Mouse (Mus musculus): ENCODE measurements around the gene 1700022I11Rik. TPM values are rescaled to one million over a fixed set of nuclear protein-coding genes. Genes with fewer than 3 reads are reported as not detected.
"Not testable (repeated sequence)": the region's sequence is repeated elsewhere in the genome, so short reads cannot be mapped to it uniquely, and the experiment has no call there.

Gene 1700022I11Rik
- polyA plus RNA-seq, 1 experiment: not detected

DNA sequence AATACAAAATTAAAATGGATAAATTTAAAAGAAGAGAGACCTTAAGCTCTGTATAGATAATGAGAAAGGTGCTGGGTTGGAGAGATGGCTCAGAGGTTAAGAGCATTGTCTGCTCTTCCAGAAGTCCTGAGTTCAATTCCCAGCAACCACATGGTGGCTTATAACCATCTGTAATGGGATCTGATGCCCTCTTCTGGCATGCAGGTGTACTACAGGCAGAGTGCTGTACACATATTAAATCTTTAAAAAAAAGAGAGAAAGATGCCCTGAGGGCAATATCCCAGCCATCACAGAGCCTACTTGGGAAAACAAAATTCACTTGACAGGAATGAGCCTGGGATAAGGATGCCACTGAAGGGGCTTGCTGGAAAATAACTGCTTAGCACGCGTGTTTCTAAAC, 5.9 kb upstream of the 1700022I11Rik start:
- no peak overlapping the region for H3K27ac ChIP-seq (ENCODE audit: control insufficient read depth, insufficient read depth, low read length)
- H3K4me1 ChIP-seq (replicated peaks; ENCODE audit: control insufficient read depth, insufficient read depth, low read length): no peaks in the 10 kb centered on the region; the same call in 1 of the 2 replicates
- WGBS: 97% methylated on average over 2 of the region's 2 CpGs
- H3K36me3 ChIP-seq (ENCODE audit: control insufficient read depth, insufficient read depth, low read length): no peaks in the 10 kb centered on the region
- no peak for DNase-seq
- H3K27me3 ChIP-seq (ENCODE audit: control insufficient read depth, insufficient read depth, low read length): no peaks in the 10 kb centered on the region
- H3K4me3 ChIP-seq (ENCODE audit: control insufficient read depth, insufficient read depth, low read length): no peak overlapping the region
- no peak for TF ChIP-seq POLR2A (IDR thresholded peaks at IDR 0.05; ENCODE audit: control insufficient read depth, extremely low read depth, insufficient read depth, low read length, poor library complexity)
- TF ChIP-seq CTCF (IDR thresholded peaks at IDR 0.05; ENCODE audit: borderline replicate concordance, control insufficient read depth, extremely low read depth, insufficient read depth, low read length, poor library complexity): no peak

DNA sequence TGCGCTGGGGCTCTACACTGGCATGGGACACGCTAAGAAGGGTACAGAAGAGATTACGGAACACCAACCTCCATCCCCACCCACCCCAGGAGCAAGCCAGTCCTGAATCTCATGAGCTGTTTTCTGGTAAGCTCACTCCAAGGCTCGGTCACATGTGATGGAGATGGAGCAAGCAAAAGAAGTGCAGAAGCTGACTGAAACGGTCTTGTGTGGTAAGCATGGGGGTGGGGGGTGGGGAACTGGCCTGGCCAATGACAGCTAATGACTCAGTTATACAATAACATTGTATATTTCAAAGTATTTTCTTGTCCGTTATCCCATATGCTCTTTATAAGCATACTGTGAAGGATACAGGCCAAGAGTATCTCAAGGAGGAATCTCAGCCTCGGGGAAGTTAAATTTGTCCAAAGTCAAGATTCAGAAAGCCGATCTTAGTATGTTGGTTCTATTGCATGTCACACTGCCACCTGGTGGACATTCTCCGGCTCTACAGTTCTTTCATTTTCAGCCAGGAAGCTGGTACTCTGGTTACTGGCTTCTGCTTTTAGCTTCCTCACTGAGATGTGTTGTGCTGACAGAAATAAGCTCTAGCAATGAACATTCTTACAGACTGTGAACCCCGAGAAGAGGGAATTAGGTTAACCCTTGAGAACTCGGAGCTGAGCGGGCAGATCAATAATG, 4.2 kb upstream of the 1700022I11Rik start:
- H3K27ac ChIP-seq (ENCODE audit: control insufficient read depth, insufficient read depth, low read length): no peak overlapping the region
- H3K27me3 ChIP-seq (ENCODE audit: control insufficient read depth, insufficient read depth, low read length): no peaks in the 10 kb centered on the region
- DNase-seq: peak; percentile 45
- H3K4me1 ChIP-seq (replicated peaks; ENCODE audit: control insufficient read depth, insufficient read depth, low read length): no peaks in the 10 kb centered on the region; the same call in 1 of the 2 replicates
- no peak overlapping the region for H3K4me3 ChIP-seq (ENCODE audit: control insufficient read depth, insufficient read depth, low read length)
- no peak for TF ChIP-seq CTCF (IDR thresholded peaks at IDR 0.05; ENCODE audit: borderline replicate concordance, control insufficient read depth, extremely low read depth, insufficient read depth, low read length, poor library complexity)
- no peak for TF ChIP-seq POLR2A (IDR thresholded peaks at IDR 0.05; ENCODE audit: control insufficient read depth, extremely low read depth, insufficient read depth, low read length, poor library complexity)
- no peaks in the 10 kb centered on the region for H3K36me3 ChIP-seq (ENCODE audit: control insufficient read depth, insufficient read depth, low read length)
- 20% methylated on average over 12 of the region's 12 CpGs for WGBS

DNA sequence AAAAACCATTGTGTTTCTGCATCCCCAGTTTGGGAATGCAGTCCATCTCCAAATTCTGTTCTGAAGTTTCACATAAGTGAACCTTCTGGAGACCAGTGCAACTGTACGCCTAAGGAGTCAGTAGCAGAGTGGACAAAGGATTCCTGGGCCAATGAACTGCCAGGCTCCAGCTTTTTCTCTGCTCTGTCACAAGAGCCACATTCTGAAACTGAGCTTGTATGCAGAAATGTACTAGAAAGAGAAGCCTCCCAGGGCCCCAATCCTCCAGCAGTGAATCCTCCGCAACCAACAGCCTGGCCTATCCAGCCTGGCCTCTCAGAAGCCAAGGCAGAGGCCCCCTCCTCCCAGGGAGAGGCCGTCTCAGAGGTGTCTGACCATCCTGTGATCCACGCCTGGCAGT, 3.5 kb downstream of the 1700022I11Rik start:
- H3K36me3 ChIP-seq (ENCODE audit: control insufficient read depth, insufficient read depth, low read length): no peaks in the 10 kb centered on the region
- no peaks in the 10 kb centered on the region for H3K27me3 ChIP-seq (ENCODE audit: control insufficient read depth, insufficient read depth, low read length)
- DNase-seq: no peak
- no peak overlapping the region for H3K27ac ChIP-seq (ENCODE audit: control insufficient read depth, insufficient read depth, low read length)
- WGBS: 96% methylated on average over 4 of the region's 4 CpGs
- TF ChIP-seq POLR2A (IDR thresholded peaks at IDR 0.05; ENCODE audit: control insufficient read depth, extremely low read depth, insufficient read depth, low read length, poor library complexity) (no peak), CTCF (IDR thresholded peaks at IDR 0.05; ENCODE audit: borderline replicate concordance, control insufficient read depth, extremely low read depth, insufficient read depth, low read length, poor library complexity) (no peak)
- no peaks in the 10 kb centered on the region for H3K4me1 ChIP-seq (replicated peaks; ENCODE audit: control insufficient read depth, insufficient read depth, low read length)
- H3K4me3 ChIP-seq (ENCODE audit: control insufficient read depth, insufficient read depth, low read length): no peak overlapping the region

DNA sequence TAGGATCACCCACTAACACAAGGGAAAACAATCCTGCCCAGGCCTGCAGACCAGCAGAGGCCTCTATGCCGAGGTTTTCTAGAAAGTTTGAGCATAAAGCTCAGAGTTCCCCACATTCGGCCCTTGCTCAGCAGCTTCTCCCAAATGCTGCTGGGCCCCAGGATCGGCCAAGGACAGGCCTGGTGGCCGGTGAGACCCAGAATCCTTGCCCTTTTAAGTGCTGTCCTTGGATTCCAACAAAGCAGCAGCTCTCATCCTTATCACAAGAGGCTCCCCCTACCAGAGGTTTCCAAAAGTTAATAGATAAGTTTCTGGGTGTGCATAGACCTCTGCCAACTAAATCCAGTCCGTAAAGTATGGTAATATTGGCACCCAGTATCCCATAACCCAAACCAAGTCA, 4.5 kb downstream of the 1700022I11Rik start:
- H3K27ac ChIP-seq (ENCODE audit: control insufficient read depth, insufficient read depth, low read length): no peak overlapping the region
- 94% methylated on average over 5 of the region's 5 CpGs for WGBS

DNA sequence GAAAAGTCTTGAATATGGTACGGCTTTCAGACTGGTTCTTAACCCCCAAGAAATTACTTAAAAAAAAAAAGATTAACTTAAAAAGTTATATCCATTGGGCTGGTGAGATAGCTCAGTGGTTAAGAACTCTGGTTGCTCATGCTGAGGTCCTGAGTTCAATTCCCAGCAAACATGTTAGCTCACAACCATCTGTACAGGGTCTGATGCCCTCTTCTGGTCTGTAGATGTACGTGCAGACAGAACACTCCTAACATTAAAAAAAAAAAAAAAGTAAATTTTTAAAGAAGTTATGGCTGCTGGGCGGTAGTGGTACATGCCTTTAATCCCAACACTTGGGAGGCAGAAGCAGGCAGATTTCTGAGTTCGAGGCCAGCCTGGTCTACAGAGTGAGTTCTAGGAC, 8.7 kb downstream of the 1700022I11Rik start:
- H3K4me3 ChIP-seq (ENCODE audit: control insufficient read depth, insufficient read depth, low read length): no peak overlapping the region
- TF ChIP-seq CTCF (IDR thresholded peaks at IDR 0.05; ENCODE audit: borderline replicate concordance, control insufficient read depth, extremely low read depth, insufficient read depth, low read length, poor library complexity) (no peak), POLR2A (IDR thresholded peaks at IDR 0.05; ENCODE audit: control insufficient read depth, extremely low read depth, insufficient read depth, low read length, poor library complexity) (no peak)
- no peak overlapping the region for H3K27ac ChIP-seq (ENCODE audit: control insufficient read depth, insufficient read depth, low read length)
- no peaks in the 10 kb centered on the region for H3K27me3 ChIP-seq (ENCODE audit: control insufficient read depth, insufficient read depth, low read length)
- H3K36me3 ChIP-seq (ENCODE audit: control insufficient read depth, insufficient read depth, low read length): peaks cover 31% of the 10 kb centered on the region
- WGBS: 93% methylated on average over 4 of the region's 4 CpGs
- DNase-seq: no peak
- H3K4me1 ChIP-seq (replicated peaks; ENCODE audit: control insufficient read depth, insufficient read depth, low read length): no peaks in the 10 kb centered on the region

More for the DNA sequence above, 4.5 kb downstream of the 1700022I11Rik start:
- Histone ChIP-seq H3K36me3 (ENCODE audit: control insufficient read depth, insufficient read depth, low read length) (peaks cover 3% of the 10 kb centered on the region; the same call in 1 of the 2 replicates), H3K4me1 (replicated peaks; ENCODE audit: control insufficient read depth, insufficient read depth, low read length) (no peaks in the 10 kb centered on the region), H3K27me3 (ENCODE audit: control insufficient read depth, insufficient read depth, low read length) (no peaks in the 10 kb centered on the region), H3K4me3 (ENCODE audit: control insufficient read depth, insufficient read depth, low read length) (no peak overlapping the region)
- no peak for DNase-seq
- TF ChIP-seq POLR2A (IDR thresholded peaks at IDR 0.05; ENCODE audit: control insufficient read depth, extremely low read depth, insufficient read depth, low read length, poor library complexity) (no peak), CTCF (IDR thresholded peaks at IDR 0.05; ENCODE audit: borderline replicate concordance, control insufficient read depth, extremely low read depth, insufficient read depth, low read length, poor library complexity) (no peak)

DNA sequence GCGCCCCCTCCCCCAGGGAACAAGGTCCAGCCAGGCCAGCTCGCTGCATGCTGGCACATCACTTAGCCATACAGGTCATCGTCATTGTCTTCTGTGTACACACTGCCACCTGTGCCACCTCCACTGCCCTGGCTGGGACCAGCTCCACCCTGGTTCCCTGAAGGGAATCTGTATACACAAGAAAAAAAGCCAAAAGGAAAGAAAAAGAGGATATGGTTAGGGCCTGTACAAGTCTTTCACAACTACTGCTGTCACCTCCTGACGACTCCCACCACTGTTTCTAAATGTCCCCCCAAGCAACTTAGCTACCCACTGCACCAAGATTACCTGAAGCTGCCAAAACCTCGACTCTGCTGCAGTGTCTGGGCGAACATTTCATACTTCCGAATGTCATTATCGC, 11.1 kb downstream of the 1700022I11Rik start:
- not testable (repeated sequence) for H3K4me1 ChIP-seq (replicated peaks; ENCODE audit: control insufficient read depth, insufficient read depth, low read length); H3K27ac ChIP-seq (ENCODE audit: control insufficient read depth, insufficient read depth, low read length); H3K4me3 ChIP-seq (ENCODE audit: control insufficient read depth, insufficient read depth, low read length); DNase-seq; H3K27me3 ChIP-seq (ENCODE audit: control insufficient read depth, insufficient read depth, low read length)
- H3K36me3 ChIP-seq (ENCODE audit: control insufficient read depth, insufficient read depth, low read length): peaks cover 53% of the 10 kb centered on the region
- 97% methylated on average over 8 of the region's 8 CpGs for WGBS

DNA sequence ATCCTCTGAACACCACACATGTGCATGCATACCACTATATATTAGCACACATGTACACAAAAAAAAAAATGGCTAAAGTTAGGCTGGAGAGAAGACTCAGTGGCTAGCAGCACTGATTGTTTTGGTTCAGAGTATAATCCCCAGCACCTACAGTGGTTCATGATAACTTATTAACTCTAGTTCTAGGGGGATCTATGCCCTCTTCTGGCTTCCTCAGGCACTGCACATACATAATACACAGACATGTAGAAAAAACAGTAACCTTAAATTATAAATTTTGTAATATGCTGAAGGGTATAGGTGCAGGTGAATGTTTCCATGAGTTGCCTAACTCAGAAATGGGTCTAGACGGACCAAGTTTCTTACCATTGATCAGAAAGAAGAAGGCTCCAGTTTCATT, 18.9 kb downstream of the 1700022I11Rik start:
- Histone ChIP-seq H3K27me3 (ENCODE audit: control insufficient read depth, insufficient read depth, low read length) (no peaks in the 10 kb centered on the region), H3K4me3 (ENCODE audit: control insufficient read depth, insufficient read depth, low read length) (no peak overlapping the region), H3K4me1 (replicated peaks; ENCODE audit: control insufficient read depth, insufficient read depth, low read length) (no peaks in the 10 kb centered on the region), H3K27ac (ENCODE audit: control insufficient read depth, insufficient read depth, low read length) (no peak overlapping the region), H3K36me3 (ENCODE audit: control insufficient read depth, insufficient read depth, low read length) (peaks cover 94% of the 10 kb centered on the region)
- DNase-seq: no peak
- 93% methylated on average over 1 of the region's 1 CpGs for WGBS
- TF ChIP-seq CTCF (IDR thresholded peaks at IDR 0.05; ENCODE audit: borderline replicate concordance, control insufficient read depth, extremely low read depth, insufficient read depth, low read length, poor library complexity) (no peak), POLR2A (IDR thresholded peaks at IDR 0.05; ENCODE audit: control insufficient read depth, extremely low read depth, insufficient read depth, low read length, poor library complexity) (no peak)
